Mouse (Mus musculus): Measurements from ENCODE around the gene Rfx2.

- TF ChIP-seq EP300 (IDR thresholded peaks at IDR 0.05; ENCODE audit: low read depth) (no peak), CTCF (IDR thresholded peaks at IDR 0.05; ENCODE audit: low read depth) (no peak)
Measured at GRCm38 (mm10) chr17:56829171-56829570, 1.6 kb downstream of the Rfx2 start.
